Mouse (Mus musculus) CH12.LX (cell line): ENCODE measurements around the gene Hrh3. TPM values are rescaled to one million over a fixed set of nuclear protein-coding genes. Genes with fewer than 3 reads are reported as not detected.

Source experiments
- DNase-seq: peaks from one replicate; pipeline ENCODE4 v3.0.0-alpha.2; 2013; ENCODE audit errors: extremely low read depth
- H3K27ac ChIP-seq: 2 replicates; pipeline ENCODE4 v1.5.1; 2012; ENCODE audit warnings: low read depth, mild to moderate bottlenecking, control low read depth, moderate library complexity; ENCODE audit not compliant: insufficient read depth
- H3K27me3 ChIP-seq: replicated peaks from 2 replicates; pipeline ENCODE3; 2012; ENCODE audit warnings: inconsistent platforms
- H3K36me3 ChIP-seq, 2 experiments: replicated peaks in 1 of 2; 2 replicates each; pipeline versions ENCODE3 to v1.6.1; 2012; ENCODE audit warnings: inconsistent platforms in 1 of 2, low read length in 1 of 2, mild to moderate bottlenecking in 1 of 2, mixed read lengths in 1 of 2, moderate library complexity in 1 of 2; ENCODE audit not compliant: control insufficient read depth in 1 of 2, insufficient read depth in 1 of 2
- H3K4me1 ChIP-seq, 2 experiments: 2 replicates each; pipeline ENCODE4 v1.6.1; 2012; ENCODE audit warnings: inconsistent platforms in 1 of 2, moderate library complexity in 1 of 2; ENCODE audit not compliant: insufficient read depth in 2 of 2, control insufficient read depth in 1 of 2
- H3K4me2 ChIP-seq: 2 replicates; pipeline ENCODE4 v1.6.1; 2012; ENCODE audit warnings: low read depth, mild to moderate bottlenecking, control low read depth; ENCODE audit not compliant: poor library complexity, insufficient read depth, severe bottlenecking
- H3K4me3 ChIP-seq, 3 experiments: fragments of 150-350 bp in 1 of 3; sonication (generic) in 1 of 3; replicated peaks in 1 of 3; 2 replicates each; pipeline versions ENCODE3 to v1.5.1; 2011 to 2012; ENCODE audit warnings: low read depth in 2 of 3, low read length in 2 of 3, mild to moderate bottlenecking in 2 of 3, moderate library complexity in 2 of 3, control low read depth in 1 of 3, improper control_type of control experiment in 1 of 3, inconsistent platforms in 1 of 3, mixed read lengths in 1 of 3; ENCODE audit not compliant: poor library complexity in 1 of 3
- H3K79me2 ChIP-seq: replicated peaks from 2 replicates; pipeline ENCODE4 v1.6.1; 2012; ENCODE audit warnings: mild to moderate bottlenecking, moderate library complexity; ENCODE audit not compliant: control insufficient read depth, poor library complexity, insufficient read depth, severe bottlenecking; ENCODE audit errors: extremely low read depth
- H3K9ac ChIP-seq: 2 replicates; pipeline ENCODE4 v1.6.1; 2012; ENCODE audit warnings: low read depth, mild to moderate bottlenecking, control low read depth, moderate library complexity; ENCODE audit not compliant: insufficient read depth
- H3K9me3 ChIP-seq: replicated peaks from 2 replicates; pipeline ENCODE3; 2012; ENCODE audit warnings: low read length, inconsistent platforms, mixed read lengths
- BHLHE40 ChIP-seq: IDR thresholded peaks from 2 replicates; pipeline ENCODE4 v1.6.1; 2011; ENCODE audit warnings: mild to moderate bottlenecking, low read depth, low read length, improper control_type of control experiment
- CHD1 ChIP-seq: IDR thresholded peaks from 2 replicates; pipeline ENCODE4 v1.6.1; 2012; ENCODE audit warnings: low read depth, low read length, improper control_type of control experiment, inconsistent platforms
- E2F4 ChIP-seq: IDR thresholded peaks from 2 replicates; pipeline ENCODE4 v1.6.1; 2011; ENCODE audit warnings: low read depth, low read length, improper control_type of control experiment; ENCODE audit not compliant: insufficient replicate concordance
- GABPA ChIP-seq: IDR thresholded peaks from 2 replicates; pipeline ENCODE4 v1.6.1; 2012; ENCODE audit warnings: low read depth, low read length, improper control_type of control experiment, inconsistent platforms; ENCODE audit not compliant: insufficient replicate concordance
- HCFC1 ChIP-seq: IDR thresholded peaks from 2 replicates; pipeline ENCODE4 v1.6.1; 2012; ENCODE audit warnings: low read depth, mild to moderate bottlenecking, inconsistent platforms, low read length, improper control_type of control experiment
- IRF4 ChIP-seq: IDR thresholded peaks from 2 replicates; pipeline ENCODE4 v1.6.1; 2014; ENCODE audit warnings: low read depth, mild to moderate bottlenecking, inconsistent platforms, low read length, improper control_type of control experiment
- JUN ChIP-seq: IDR thresholded peaks from 2 replicates; pipeline ENCODE4 v1.6.1; 2011; ENCODE audit warnings: low read depth, mild to moderate bottlenecking, low read length, improper control_type of control experiment, moderate library complexity; ENCODE audit not compliant: insufficient read depth
- KAT2A ChIP-seq: IDR thresholded peaks from 2 replicates; pipeline ENCODE4 v1.6.1; 2012; ENCODE audit warnings: low read length, improper control_type of control experiment, inconsistent platforms; ENCODE audit not compliant: insufficient replicate concordance
- MAX ChIP-seq: IDR thresholded peaks from 2 replicates; pipeline ENCODE4 v1.6.1; 2011; ENCODE audit warnings: low read length, improper control_type of control experiment
- MAZ ChIP-seq: IDR thresholded peaks from 2 replicates; pipeline ENCODE4 v1.6.1; 2012; ENCODE audit warnings: low read depth, mild to moderate bottlenecking, inconsistent platforms, low read length, improper control_type of control experiment, moderate library complexity
- MXI1 ChIP-seq: IDR thresholded peaks from 2 replicates; pipeline ENCODE4 v1.6.1; 2011; ENCODE audit warnings: mild to moderate bottlenecking, low read depth, low read length, improper control_type of control experiment
- MYC ChIP-seq: IDR thresholded peaks from 2 replicates; pipeline ENCODE4 v1.6.1; 2011; ENCODE audit warnings: low read depth, mild to moderate bottlenecking, improper control_type of control experiment, low read length
- NRF1 ChIP-seq: IDR thresholded peaks from 2 replicates; pipeline ENCODE4 v1.6.1; 2014; ENCODE audit warnings: low read depth, mild to moderate bottlenecking, inconsistent platforms, low read length, improper control_type of control experiment, moderate library complexity
- PAX5 ChIP-seq: IDR thresholded peaks from 2 replicates; pipeline ENCODE4 v1.6.1; 2012; ENCODE audit warnings: low read length, inconsistent platforms, mixed read lengths
- POLR2AphosphoS2 ChIP-seq: IDR thresholded peaks from 2 replicates; pipeline ENCODE4 v1.6.1; 2011; ENCODE audit warnings: low read depth, low read length, improper control_type of control experiment
- RAD21 ChIP-seq: IDR thresholded peaks from 2 replicates; pipeline ENCODE4 v1.6.1; 2011; ENCODE audit warnings: low read depth, mild to moderate bottlenecking, low read length, improper control_type of control experiment, moderate library complexity
- SMC3 ChIP-seq: IDR thresholded peaks from 2 replicates; pipeline ENCODE4 v1.6.1; 2011; ENCODE audit warnings: low read depth, low read length, improper control_type of control experiment
- TBP ChIP-seq: conservative IDR thresholded peaks from 2 replicates; pipeline ENCODE4 v1.6.1; 2011; ENCODE audit warnings: low read depth, low read length, improper control_type of control experiment
- TCF12 ChIP-seq: IDR thresholded peaks from 2 replicates; pipeline ENCODE4 v1.6.1; 2014; ENCODE audit warnings: low read depth, mild to moderate bottlenecking, inconsistent platforms, low read length, improper control_type of control experiment
- UBTF ChIP-seq: IDR thresholded peaks from 2 replicates; pipeline ENCODE4 v1.6.1; 2012; ENCODE audit warnings: low read depth, mild to moderate bottlenecking, inconsistent platforms, low read length, improper control_type of control experiment, moderate library complexity
- USF1 ChIP-seq: IDR thresholded peaks from 2 replicates; pipeline ENCODE4 v1.6.1; 2014; ENCODE audit warnings: low read depth, mild to moderate bottlenecking, inconsistent platforms, low read length, improper control_type of control experiment
- USF2 ChIP-seq: conservative IDR thresholded peaks from 2 replicates; pipeline ENCODE4 v1.6.1; 2011; ENCODE audit warnings: low read depth, low read length, improper control_type of control experiment
- ZC3H11A ChIP-seq: IDR thresholded peaks from 2 replicates; pipeline ENCODE4 v1.6.1; 2012; ENCODE audit warnings: low read depth, mild to moderate bottlenecking, inconsistent platforms, low read length, improper control_type of control experiment
- ZKSCAN1 ChIP-seq: IDR thresholded peaks from 2 replicates; pipeline ENCODE4 v1.6.1; 2012; ENCODE audit warnings: low read depth, inconsistent platforms, low read length, improper control_type of control experiment, borderline replicate concordance
- ZMIZ1 ChIP-seq: IDR thresholded peaks from 2 replicates; pipeline ENCODE4 v1.6.1; 2012; ENCODE audit warnings: low read depth, mild to moderate bottlenecking, inconsistent platforms, low read length, improper control_type of control experiment
- ZNF384 ChIP-seq: IDR thresholded peaks from 2 replicates; pipeline ENCODE4 v1.6.1; 2012; ENCODE audit warnings: low read depth, low read length, improper control_type of control experiment, inconsistent platforms
- dilution Hi-C: fragments of 300-500 bp; cut with MboI; formaldehyde crosslinking; loops from 2 replicates; pipeline ENCODE4 v1.14.3; 2020; ENCODE audit warnings: low sequenced_read_pairs; ENCODE audit not compliant: extremely low pct_unique_long_range_greater_than_20kb, extremely low pct_ligation_motif_present
- in situ Hi-C: fragments of 300-500 bp; cut with MboI; formaldehyde crosslinking; loops from 3 replicates; pipeline ENCODE4 v1.14.3; 2019; ENCODE audit warnings: low sequenced_read_pairs, low pct_ligation_motif_present, low pct_unique_long_range_greater_than_20kb, mixed read lengths
- polyA plus RNA-seq: library from polyadenylated mRNA; unstranded; fragments of >175 nt; gene quantifications from 2 replicates; pipeline ENCODE4 v1.2.1, GENCODE M21; 2012; ENCODE audit warnings: low read depth; ENCODE audit not compliant: insufficient read length
- total RNA-seq, 2 experiments: library from RNA; depleted of rRNA; stranded (reverse); fragments of 300-350 nt in 1 of 2; fragments of >200 nt in 1 of 2; gene quantifications; 2 replicates each; pipeline ENCODE4 v1.2.3; 2012 to 2014

The Hrh3 gene
- total and polyA plus RNA-seq, 3 experiments: not detected

DNA sequence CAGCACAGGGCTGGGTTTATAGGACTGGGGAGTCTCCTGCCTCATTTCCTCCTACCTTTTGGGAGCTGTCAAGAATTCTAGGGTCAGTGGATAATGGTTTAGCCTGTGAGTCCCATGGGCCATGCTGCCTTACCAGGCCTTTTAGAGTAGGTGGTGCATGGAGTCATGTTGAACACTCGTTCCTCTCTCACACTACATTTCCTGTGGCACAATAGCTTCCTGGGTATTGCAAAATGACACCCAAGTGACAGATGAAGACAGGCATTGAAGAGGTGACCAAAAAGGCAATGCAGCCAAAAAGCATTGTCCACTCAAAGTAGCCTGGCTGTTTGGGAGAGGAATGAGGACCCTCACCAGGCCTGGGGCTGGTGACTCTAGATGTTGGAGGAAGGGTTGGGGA lies 23.4 kb upstream of the Hrh3 start:
- no peak overlapping the region for H3K9ac ChIP-seq
- dilution Hi-C loops: no loop called here
- peaks cover 3% of the 10 kb centered on the region for H3K79me2 ChIP-seq
- peaks cover 3 to 17% of the 10 kb centered on the region in 2 experiments for H3K36me3 ChIP-seq
- in situ Hi-C loops: no loop called here
- no peak overlapping the region for H3K4me3 ChIP-seq
- no peak overlapping the region for H3K4me2 ChIP-seq
- H3K27me3 ChIP-seq: no peaks in the 10 kb centered on the region
- H3K9me3 ChIP-seq: no peaks in the 10 kb centered on the region
- no peaks in the 10 kb centered on the region for H3K4me1 ChIP-seq
- TF ChIP-seq POLR2AphosphoS2 (no peak), CHD1 (no peak), ZNF384 (no peak), BHLHE40 (no peak), PAX5 (no peak), UBTF (no peak), MYC (no peak), SMC3 (no peak), USF1 (no peak), MAZ (no peak), MXI1 (no peak), MAX (no peak), TBP (no peak), TCF12 (no peak), IRF4 (no peak), USF2 (no peak), GABPA (no peak), KAT2A (no peak)
- no peak for DNase-seq
- no peak overlapping the region for H3K27ac ChIP-seq

DNA sequence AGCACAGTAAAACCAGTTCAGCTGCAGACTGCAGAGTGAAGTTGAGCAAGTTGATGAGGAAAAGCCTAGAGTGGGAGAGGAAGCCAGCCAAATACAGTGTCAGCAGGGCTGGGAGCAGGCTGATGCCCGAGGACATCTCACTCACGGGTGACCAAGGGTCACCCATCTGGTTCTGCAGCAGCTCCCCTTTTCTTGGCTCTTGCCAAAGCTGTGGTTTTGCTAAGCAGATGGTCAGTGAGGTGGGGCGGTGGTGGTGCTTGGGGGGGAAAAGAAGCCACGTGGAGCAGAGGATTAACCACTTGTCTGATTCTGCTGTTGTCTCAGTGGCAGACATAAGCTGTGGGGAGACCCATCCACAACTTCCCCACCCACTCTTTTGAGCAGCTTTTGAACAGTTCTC lies 21.9 kb upstream of the Hrh3 start:
- H3K9ac ChIP-seq: no peak overlapping the region
- DNase-seq: no peak
- dilution Hi-C loops: no loop called here

More for the DNA sequence above, 21.9 kb upstream of the Hrh3 start:
- Histone ChIP-seq H3K4me3 (no peak overlapping the region), H3K4me2 (no peak overlapping the region), H3K36me3 (peaks cover 3 to 20% of the 10 kb centered on the region in 2 experiments), H3K79me2 (peaks cover 3% of the 10 kb centered on the region), H3K27me3 (no peaks in the 10 kb centered on the region), H3K27ac (no peak overlapping the region), H3K9me3 (no peaks in the 10 kb centered on the region), H3K4me1 (no peaks in the 10 kb centered on the region)
- in situ Hi-C loops: no loop called here
- TF ChIP-seq MAX: no peak
- TF ChIP-seq JUN: no peak
- TF ChIP-seq NRF1: no peak
- TF ChIP-seq MAZ: no peak
- TF ChIP-seq USF2: no peak
- no peak for TF ChIP-seq E2F4
- TF ChIP-seq ZMIZ1: no peak
- TF ChIP-seq HCFC1: no peak
- TF ChIP-seq SMC3: no peak
- no peak for TF ChIP-seq TBP
- TF ChIP-seq GABPA: no peak
- no peak for TF ChIP-seq ZKSCAN1
- TF ChIP-seq RAD21: no peak
- no peak for TF ChIP-seq IRF4
- no peak for TF ChIP-seq MXI1
- TF ChIP-seq ZC3H11A: no peak
